ENCODE assay signal across 24 mouse cellular contexts in genomic region chr4:55015517-55015916, GRCm38 (mm10).
DNase-seq lines count a peak whose midpoint lies in the region; ATAC-seq and TF ChIP-seq lines count a peak whose summit lies in the region.
"Had no signal": no experiment of that assay in that cellular context is flagged by ENCODE, and none has a peak within 500 bp of the region (broad histone marks: within the 10 kb centered on the region; RNA-seq: fewer than 3 reads in every experiment).

No protein-coding gene starts in this region.

- no peaks in the 10 kb centered on the region for H3K27me3 ChIP-seq in intestine, embryonic 16.5 days (replicated peaks; ENCODE audit: control insufficient read depth, insufficient read depth, low read length)
- no peaks in the 10 kb centered on the region for H3K27me3 ChIP-seq in intestine, embryonic 15.5 days (replicated peaks)
- H3K27me3 ChIP-seq in kidney, embryonic 15.5 days: no peaks in the 10 kb centered on the region
- H3K27me3 ChIP-seq in liver, adult 2 months (ENCODE audit: control insufficient read depth, insufficient read depth, low read length): no peaks in the 10 kb centered on the region
- H3K27me3 ChIP-seq in liver, embryonic 11.5 days (replicated peaks; ENCODE audit: control insufficient read depth, insufficient read depth, low read length): no peaks in the 10 kb centered on the region
- H3K27me3 ChIP-seq: CH12.LX; embryonic facial prominence, embryonic 12.5 days; forebrain, embryonic 13.5 days; Patski had no signal

- DNase-seq in kidney, postnatal 4 days: no peak
- DNase-seq in liver, adult 2 months (ENCODE audit: extremely low read depth, low read depth, low spot score): peak; percentile 25
- no peak for DNase-seq in liver, embryonic 11.5 days (ENCODE audit: low spot score)
- DNase-seq in frontal cortex, postnatal 14 days (ENCODE audit: low spot score in 2 of 2): no peak
- DNase-seq: adrenal gland, adult 8-10 months; adrenal gland, postnatal 14 days; adrenal gland, postnatal 36 days; B cell, adult 2 months; cerebellum, adult 11-12 months; cerebellum, adult 2 months; cerebellum, adult 9-10 months; cerebellum, postnatal 10 days; cerebellum, postnatal 25 days had no signal

- H3K36me3 ChIP-seq in intestine, embryonic 16.5 days (ENCODE audit: control insufficient read depth, insufficient read depth, low read length): peaks cover 15% of the 10 kb centered on the region
- H3K36me3 ChIP-seq in intestine, embryonic 15.5 days: peaks cover 24% of the 10 kb centered on the region
- H3K36me3 ChIP-seq in kidney, embryonic 15.5 days: peaks cover 96% of the 10 kb centered on the region
- H3K36me3 ChIP-seq in liver, adult 2 months (ENCODE audit: control insufficient read depth, insufficient read depth, low read length): no peaks in the 10 kb centered on the region
- H3K36me3 ChIP-seq in liver, embryonic 11.5 days (ENCODE audit: control insufficient read depth, insufficient read depth, low read length): peaks cover 9% of the 10 kb centered on the region
- H3K36me3 ChIP-seq: G1E had no signal

- H3K79me2 ChIP-seq in liver, adult 2 months (ENCODE audit: control insufficient read depth, insufficient read depth, low read length): no peaks in the 10 kb centered on the region

- H3K27ac ChIP-seq in intestine, embryonic 16.5 days (ENCODE audit: low read length): peak overlapping the region; percentile 61
- no peak overlapping the region for H3K27ac ChIP-seq in intestine, embryonic 15.5 days
- H3K27ac ChIP-seq in kidney, embryonic 15.5 days: peak overlapping the region; percentile 28; the same call in 1 of the 2 replicates
- no peak overlapping the region for H3K27ac ChIP-seq in liver, adult 2 months (replicated peaks; ENCODE audit: insufficient read depth, low read depth, low read length)
- no peak overlapping the region for H3K27ac ChIP-seq in liver, embryonic 11.5 days (ENCODE audit: low read depth, low read length)
- H3K27ac ChIP-seq: embryonic facial prominence, embryonic 10.5 days; embryonic facial prominence, embryonic 12.5 days; forebrain, embryonic 13.5 days had no signal

- H3K4me1 ChIP-seq in intestine, embryonic 16.5 days (ENCODE audit: control insufficient read depth, insufficient read depth, low read length): 0 out of 2 replicates have a peak, but pooled peaks cover 5% of the 10 kb centered on the region
- peaks cover 3% of the 10 kb centered on the region; the same call in 1 of the 2 replicates for H3K4me1 ChIP-seq in intestine, embryonic 15.5 days (replicated peaks)
- peaks cover 6% of the 10 kb centered on the region; the same call in 1 of the 2 replicates for H3K4me1 ChIP-seq in kidney, embryonic 15.5 days
- H3K4me1 ChIP-seq in liver, adult 2 months (ENCODE audit: control insufficient read depth, insufficient read depth, low read length): peaks cover 1% of the 10 kb centered on the region; the same call in 1 of the 2 replicates
- no peaks in the 10 kb centered on the region for H3K4me1 ChIP-seq in liver, embryonic 11.5 days (replicated peaks; ENCODE audit: control insufficient read depth, insufficient read depth, low read length)
- H3K4me1 ChIP-seq: embryonic facial prominence, embryonic 10.5 days; embryonic facial prominence, embryonic 12.5 days; forebrain, embryonic 13.5 days had no signal

- no peak for TF ChIP-seq CTCF in liver, adult 2 months (IDR thresholded peaks at IDR 0.05; ENCODE audit: low read depth, low read length)

- H3K4me2 ChIP-seq in intestine, embryonic 16.5 days (ENCODE audit: low read depth, low read length): no peak overlapping the region
- no peak overlapping the region for H3K4me2 ChIP-seq in intestine, embryonic 15.5 days (replicated peaks)
- H3K4me2 ChIP-seq in kidney, embryonic 15.5 days: no peak overlapping the region
- H3K4me2 ChIP-seq in liver, embryonic 11.5 days: no peak overlapping the region
- H3K4me2 ChIP-seq: embryonic facial prominence, embryonic 12.5 days; forebrain, embryonic 13.5 days had no signal

- H3K9ac ChIP-seq in intestine, embryonic 16.5 days (ENCODE audit: low read depth, low read length): no peak overlapping the region
- H3K9ac ChIP-seq in intestine, embryonic 15.5 days: no peak overlapping the region
- H3K9ac ChIP-seq in kidney, embryonic 15.5 days: no peak overlapping the region
- H3K9ac ChIP-seq in liver, adult 2 months (ENCODE audit: low read depth, low read length): no peak overlapping the region
- H3K9ac ChIP-seq in liver, embryonic 11.5 days (ENCODE audit: low read depth, low read length): no peak overlapping the region
- H3K9ac ChIP-seq: embryonic facial prominence, embryonic 12.5 days; forebrain, embryonic 13.5 days had no signal

- no peak for TF ChIP-seq POLR2A in liver, adult 2 months (IDR thresholded peaks at IDR 0.05; ENCODE audit: extremely low read depth, insufficient read depth, low read length)

- peak; percentile 65 for ATAC-seq in intestine, embryonic 16.5 days
- no peak for ATAC-seq in intestine, embryonic 15.5 days
- ATAC-seq in kidney, embryonic 15.5 days (replicated peaks; ENCODE audit: low FRiP score): no peak
- ATAC-seq in liver, embryonic 11.5 days (replicated peaks; ENCODE audit: low FRiP score): no peak
- ATAC-seq: activated CD4-positive, CD25-positive, alpha-beta regulatory T cell, adult 4 months; CD4-positive, CD25-positive, alpha-beta regulatory T cell, adult 4 months; forebrain, embryonic 13.5 days; Patski had no signal

- no peaks in the 10 kb centered on the region for H3K9me3 ChIP-seq in intestine, embryonic 16.5 days (ENCODE audit: control insufficient read depth, low read length)
- no peaks in the 10 kb centered on the region for H3K9me3 ChIP-seq in intestine, embryonic 15.5 days
- H3K9me3 ChIP-seq in kidney, embryonic 15.5 days (replicated peaks): no peaks in the 10 kb centered on the region
- no peaks in the 10 kb centered on the region for H3K9me3 ChIP-seq in liver, embryonic 11.5 days (ENCODE audit: control insufficient read depth, low read length)
- H3K9me3 ChIP-seq: embryonic facial prominence, embryonic 10.5 days; embryonic facial prominence, embryonic 12.5 days; forebrain, embryonic 13.5 days had no signal

- 78% methylated on average over 2 of the region's 2 CpGs for WGBS in intestine, embryonic 16.5 days
- WGBS in intestine, embryonic 15.5 days: 77% methylated on average over 2 of the region's 2 CpGs
- 92% methylated on average over 2 of the region's 2 CpGs for WGBS in kidney, embryonic 15.5 days
- WGBS in liver, adult 2 months: 61% methylated on average over 2 of the region's 2 CpGs
- WGBS in liver, embryonic 11.5 days: 86% methylated on average over 2 of the region's 2 CpGs

- H3K4me3 ChIP-seq in intestine, embryonic 16.5 days (ENCODE audit: low read length): no peak overlapping the region
- no peak overlapping the region for H3K4me3 ChIP-seq in intestine, embryonic 15.5 days (replicated peaks)
- H3K4me3 ChIP-seq in kidney, embryonic 15.5 days (replicated peaks): no peak overlapping the region
- no peak overlapping the region for H3K4me3 ChIP-seq in liver, adult 2 months (ENCODE audit: insufficient read depth, low read depth, low read length)
- no peak overlapping the region for H3K4me3 ChIP-seq in liver, embryonic 11.5 days (ENCODE audit: low read depth, low read length)
- H3K4me3 ChIP-seq: embryonic facial prominence, embryonic 10.5 days; embryonic facial prominence, embryonic 12.5 days; forebrain, embryonic 13.5 days had no signal

Comparison
In these comparisons a context has a peak if more than half of its experiments do, and no peak if none do; other contexts are left out.
1. H3K27ac ChIP-seq: peak in intestine, embryonic 16.5 days (single experiment) and kidney, embryonic 15.5 days (single experiment); none in intestine, embryonic 15.5 days (single experiment), liver, adult 2 months (single experiment) and liver, embryonic 11.5 days (single experiment).